Mouse (Mus musculus): Measurements from ENCODE around the gene Cdh20.

- TF ChIP-seq CTCF (IDR thresholded peaks at IDR 0.05; ENCODE audit: control insufficient read depth, insufficient read depth, insufficient replicate concordance, low read depth, low read length) (no peak), POLR2A (IDR thresholded peaks at IDR 0.05; ENCODE audit: control insufficient read depth, low read depth, low read length) (no peak)
Measured at GRCm38 (mm10) chr1:104979068-104979467, 210.7 kb downstream of the Cdh20 start.
